Mouse (Mus musculus): ENCODE data around the gene H2al1j.
"Not testable (repeated sequence)": the region's sequence is repeated elsewhere in the genome, so short reads cannot be mapped to it uniquely, and the experiment has no call there.

Gene H2al1j

DNA sequence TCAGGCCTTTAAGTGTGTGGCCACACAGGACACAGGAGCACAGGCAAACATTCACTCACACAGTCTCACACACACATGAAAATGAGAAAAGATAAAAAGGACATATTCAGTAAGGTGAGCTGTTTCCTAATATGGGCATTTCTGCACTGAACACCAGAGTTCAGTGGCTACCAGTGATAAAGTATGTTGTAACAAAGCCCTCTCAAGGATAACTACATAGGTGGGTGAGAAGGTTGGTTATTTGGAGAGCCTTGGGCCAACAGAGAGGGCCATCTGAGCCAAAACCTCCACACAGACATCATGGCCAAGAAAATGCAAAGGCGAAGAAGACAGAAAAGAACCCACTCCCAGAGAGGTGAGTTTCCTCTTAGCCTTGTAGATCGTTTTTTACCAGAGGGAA, at the start of gene H2al1j:
TSS of gene H2al1j (plus strand) at position 301 of the 400 bp plus-strand sequence.
- DNase-seq (ENCODE audit: low spot score in 2 of 2): not testable (repeated sequence)

DNA sequence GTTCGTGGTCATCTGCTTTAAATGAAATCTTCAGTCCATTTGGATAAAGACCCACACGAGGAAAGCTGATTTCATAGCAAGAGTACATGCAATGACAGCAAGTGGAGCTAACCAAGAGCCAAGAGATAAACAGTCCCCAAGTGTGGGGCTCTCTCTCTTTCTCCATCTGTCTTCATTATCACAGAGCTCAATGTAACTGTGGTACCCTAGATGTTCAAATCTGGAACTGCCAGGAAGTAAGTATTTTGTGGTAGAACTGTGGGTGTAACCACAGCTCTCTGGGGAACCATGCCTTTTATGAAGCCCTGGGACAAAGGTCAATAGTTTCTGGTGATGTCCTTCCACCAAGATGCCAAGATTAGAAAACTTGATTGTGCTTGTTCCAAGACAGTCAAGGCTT, 46.9 kb upstream of the H2al1j start:
- DNase-seq (ENCODE audit: low spot score in 2 of 2): no peak

GRCm38 (mm10) chrX:11288306-11288882, 39.2 kb upstream of the H2al1j start:
- no peak for DNase-seq (ENCODE audit: low spot score in 2 of 2)

- DNase-seq (ENCODE audit: low spot score in 2 of 2): no peak
Observed at GRCm38 (mm10) chrX:11289244-11289643, 38.4 kb upstream of the H2al1j start.

GRCm38 (mm10) chrX:11298957-11299356, 28.7 kb upstream of the H2al1j start, which contains the start of gene H2al1a:
TSS of gene H2al1a (plus strand) at chrX:11299257.
- not testable (repeated sequence) for DNase-seq (ENCODE audit: low spot score in 2 of 2)

DNA sequence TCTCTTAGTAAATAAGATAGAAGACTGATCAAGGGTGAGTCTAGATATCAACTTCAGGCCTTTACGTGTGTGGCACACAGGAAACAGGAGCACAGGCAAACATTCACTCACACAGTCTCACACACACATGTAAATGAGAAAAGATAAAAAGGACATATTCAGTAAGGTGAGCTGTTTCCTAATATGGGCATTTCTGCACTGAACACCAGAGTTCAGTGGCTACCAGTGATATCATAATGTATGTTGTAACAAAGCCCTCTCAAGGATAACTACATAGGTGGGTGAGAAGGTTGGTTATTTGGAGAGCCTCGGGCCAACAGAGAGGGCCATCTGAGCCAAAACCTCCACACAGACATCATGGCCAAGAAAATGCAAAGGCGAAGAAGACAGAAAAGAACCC, 25.5 kb upstream of the H2al1j start, which contains the start of gene H2al1b:
TSS of gene H2al1b (plus strand) at position 301 of the 400 bp plus-strand sequence.
- not testable (repeated sequence) for DNase-seq (ENCODE audit: low spot score in 2 of 2)

GRCm38 (mm10) chrX:11305355-11305754, 22.3 kb upstream of the H2al1j start, which contains the start of gene H2al1c:
TSS of gene H2al1c (plus strand) at chrX:11305655.
- not testable (repeated sequence) for DNase-seq (ENCODE audit: low spot score in 2 of 2)

- DNase-seq (ENCODE audit: low spot score in 2 of 2): not testable (repeated sequence)
Observed at GRCm38 (mm10) chrX:11308524-11308923, 19.1 kb upstream of the H2al1j start, which contains the start of gene H2al1d. TSS of gene H2al1d (plus strand) at chrX:11308824.

GRCm38 (mm10) chrX:11311634-11312033, 16.0 kb upstream of the H2al1j start, which contains the start of gene H2al1e:
TSS of gene H2al1e (plus strand) at chrX:11311934.
- not testable (repeated sequence) for DNase-seq (ENCODE audit: low spot score in 2 of 2)

DNA sequence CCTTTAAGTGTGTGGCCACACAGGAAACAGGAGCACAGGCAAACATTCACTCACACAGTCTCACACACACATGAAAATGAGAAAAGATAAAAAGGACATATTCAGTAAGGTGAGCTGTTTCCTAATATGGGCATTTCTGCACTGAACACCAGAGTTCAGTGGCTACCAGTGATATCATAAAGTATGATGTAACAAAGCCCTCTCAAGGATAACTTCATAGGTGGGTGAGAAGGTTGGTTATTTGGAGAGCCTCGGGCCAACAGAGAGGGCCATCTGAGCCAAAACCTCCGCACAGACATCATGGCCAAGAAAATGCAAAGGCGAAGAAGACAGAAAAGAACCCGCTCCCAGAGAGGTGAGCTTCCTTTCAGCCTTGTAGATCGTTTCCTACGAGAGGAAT, 12.8 kb upstream of the H2al1j start, which contains the start of gene H2al1f:
TSS of gene H2al1f (plus strand) at position 301 of the 400 bp plus-strand sequence.
- not testable (repeated sequence) for DNase-seq (ENCODE audit: low spot score in 2 of 2)

GRCm38 (mm10) chrX:11317956-11318355, 9.7 kb upstream of the H2al1j start, which contains the start of gene H2al1g:
TSS of gene H2al1g (plus strand) at chrX:11318256.
- DNase-seq (ENCODE audit: low spot score in 2 of 2): not testable (repeated sequence)

GRCm38 (mm10) chrX:11321192-11321591, 6.4 kb upstream of the H2al1j start, which contains the start of gene H2al1h:
TSS of gene H2al1h (plus strand) at chrX:11321492.
- not testable (repeated sequence) for DNase-seq (ENCODE audit: low spot score in 2 of 2)

- not testable (repeated sequence) for DNase-seq (ENCODE audit: low spot score in 2 of 2)
Observed at GRCm38 (mm10) chrX:11324359-11324758, 3.3 kb upstream of the H2al1j start, which contains the start of gene H2al1i. TSS of gene H2al1i (plus strand) at chrX:11324659.

- no peak for DNase-seq (ENCODE audit: low spot score in 2 of 2)
Observed at GRCm38 (mm10) chrX:11345762-11346161, 18.1 kb downstream of the H2al1j start.

- DNase-seq (ENCODE audit: low spot score in 2 of 2): no peak
Observed at GRCm38 (mm10) chrX:11346756-11347155, 19.1 kb downstream of the H2al1j start.

GRCm38 (mm10) chrX:11360823-11361222, 33.2 kb downstream of the H2al1j start:
- no peak for DNase-seq (ENCODE audit: low spot score in 2 of 2)

GRCm38 (mm10) chrX:11361261-11361660, 33.6 kb downstream of the H2al1j start:
- DNase-seq (ENCODE audit: low spot score in 2 of 2): no peak

GRCm38 (mm10) chrX:11363890-11364289, 36.3 kb downstream of the H2al1j start:
- DNase-seq (ENCODE audit: low spot score in 2 of 2): no peak

DNA sequence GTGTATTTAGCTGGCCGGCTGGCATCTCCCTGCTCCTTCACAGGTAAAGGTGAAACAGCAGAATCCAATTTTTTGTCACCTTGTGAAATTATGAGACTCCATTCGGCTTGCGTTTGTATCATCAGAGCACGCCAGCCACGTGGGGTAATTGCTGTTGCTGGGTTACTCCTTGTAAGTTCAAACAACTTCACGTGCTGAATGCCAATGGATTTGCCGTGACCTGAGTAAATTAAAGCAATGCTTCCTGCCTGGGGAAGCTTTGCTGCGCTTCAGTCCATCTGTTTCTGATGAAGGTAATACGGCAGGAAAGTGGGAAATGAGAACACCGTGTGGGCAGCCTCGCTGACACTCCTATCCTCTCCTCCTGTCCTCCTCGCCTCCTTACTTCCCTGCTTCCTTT, 37.5 kb downstream of the H2al1j start:
- DNase-seq (ENCODE audit: low spot score in 2 of 2): no peak

All from frontal cortex, postnatal 36 days (tissue).